Mouse (Mus musculus): ENCODE results near the gene Apba3. TPM values are rescaled to one million over a fixed set of nuclear protein-coding genes. Genes with fewer than 3 reads are reported as not detected.

The Apba3 gene
- polyA plus RNA-seq, 1 experiment from 2014 or later: 36.4 TPM

DNA sequence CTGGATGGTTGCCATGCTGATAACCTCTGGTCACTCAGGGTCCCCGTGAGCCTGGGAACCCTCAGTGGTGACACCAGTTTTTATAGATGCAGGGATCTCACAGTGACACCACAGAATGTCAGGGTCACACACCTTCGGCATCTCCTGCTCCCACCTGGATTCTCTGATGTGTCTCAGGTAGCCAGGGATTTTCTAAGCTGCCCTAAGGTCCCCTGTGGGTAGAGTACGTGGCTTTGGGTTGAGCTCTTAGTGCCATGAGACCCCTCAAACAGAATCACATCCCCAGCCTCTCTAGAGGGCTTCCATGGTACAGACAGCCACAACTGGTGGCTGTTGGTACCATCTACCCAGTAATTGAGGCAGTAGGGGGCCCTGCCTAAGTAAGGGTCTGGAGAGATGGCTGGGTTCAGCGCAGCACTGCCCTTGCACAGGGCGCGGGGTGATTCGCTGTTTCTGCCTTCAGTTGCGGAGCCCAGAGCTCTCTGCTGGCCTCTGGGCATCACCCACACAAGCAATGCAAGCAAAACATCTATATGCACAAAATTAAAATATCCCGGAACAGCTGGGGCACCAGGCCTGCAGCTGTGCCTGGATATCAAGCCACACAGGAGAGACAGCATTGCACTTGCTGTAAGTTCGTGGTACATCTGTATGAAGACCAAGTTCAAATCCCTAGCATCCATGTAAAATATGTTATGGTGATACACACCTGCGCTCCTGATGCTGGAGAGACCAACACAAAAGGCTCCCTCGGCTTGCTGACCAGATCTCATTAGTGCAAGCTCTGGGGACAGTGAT, 30.1 kb upstream of the Apba3 start:
- Histone ChIP-seq H3K4me1 (peaks cover 24% of the 10 kb centered on the region), H3K36me3 (replicated peaks) (no peaks in the 10 kb centered on the region), H3K9me3 (no peaks in the 10 kb centered on the region), H3K4me3 (no peak overlapping the region), H3K9ac (no peak overlapping the region), H3K27me3 (replicated peaks) (peaks cover 26% of the 10 kb centered on the region), H3K27ac (no peak overlapping the region), H3K4me2 (no peak overlapping the region)
- 79% methylated on average over 12 of the region's 12 CpGs for WGBS
- no peak for ATAC-seq (replicated peaks)

DNA sequence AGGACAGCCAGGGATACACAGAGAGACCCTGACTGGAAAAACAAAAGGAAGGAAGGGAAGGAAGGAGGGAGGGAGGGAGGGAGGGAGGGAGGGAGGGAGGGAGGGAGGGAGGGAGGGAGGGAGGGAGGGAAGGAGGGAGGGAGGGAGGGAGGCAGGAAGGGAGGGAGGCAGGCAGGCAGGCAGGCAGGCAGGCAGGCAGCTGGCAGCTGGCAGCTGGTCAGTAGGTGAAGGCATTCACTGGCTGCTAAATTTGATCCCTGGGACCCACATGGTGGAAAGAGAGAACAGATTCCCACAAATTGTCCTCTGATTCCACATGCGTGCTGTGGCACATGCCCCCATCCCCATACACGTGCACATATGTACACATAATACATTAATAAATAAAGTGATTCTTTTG, 28.1 kb upstream of the Apba3 start:
- Histone ChIP-seq H3K27me3 (replicated peaks) (peaks cover 26% of the 10 kb centered on the region), H3K4me1 (peaks cover 7% of the 10 kb centered on the region), H3K4me2 (no peak overlapping the region), H3K27ac (no peak overlapping the region), H3K9me3 (no peaks in the 10 kb centered on the region), H3K36me3 (replicated peaks) (no peaks in the 10 kb centered on the region), H3K9ac (no peak overlapping the region), H3K4me3 (no peak overlapping the region)
- WGBS: 78% methylated on average over 2 of the region's 2 CpGs
- ATAC-seq (replicated peaks): no peak

DNA sequence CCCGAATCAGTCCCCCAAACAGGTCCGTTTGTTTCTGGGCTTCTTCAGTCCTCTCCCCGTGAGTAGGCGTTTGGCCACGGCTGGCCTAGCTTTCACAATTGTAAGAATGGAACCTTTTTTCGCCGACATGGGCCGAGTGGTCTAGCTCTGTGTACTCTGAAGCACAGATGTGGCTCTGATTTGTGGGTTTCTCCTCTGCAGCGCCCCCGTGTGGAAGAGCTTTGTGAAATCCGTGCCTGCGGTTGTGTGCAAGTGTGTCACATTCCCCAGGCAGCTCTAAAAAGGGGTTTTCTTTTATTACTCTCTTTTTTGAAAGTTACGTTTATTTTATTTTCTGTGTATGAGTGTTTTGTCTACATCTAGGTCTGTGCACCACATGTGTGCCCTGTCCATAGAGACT, 25.9 kb upstream of the Apba3 start:
- no peak overlapping the region for H3K9ac ChIP-seq
- no peaks in the 10 kb centered on the region for H3K36me3 ChIP-seq (replicated peaks)
- H3K27me3 ChIP-seq (replicated peaks): peaks cover 26% of the 10 kb centered on the region
- no peak overlapping the region for H3K4me2 ChIP-seq
- H3K4me1 ChIP-seq: 0 out of 2 replicates have a peak, but pooled peaks cover 3% of the 10 kb centered on the region
- no peak overlapping the region for H3K27ac ChIP-seq
- ATAC-seq (replicated peaks): no peak
- WGBS: 19% methylated on average over 13 of the region's 13 CpGs
- no peaks in the 10 kb centered on the region for H3K9me3 ChIP-seq
- no peak overlapping the region for H3K4me3 ChIP-seq

DNA sequence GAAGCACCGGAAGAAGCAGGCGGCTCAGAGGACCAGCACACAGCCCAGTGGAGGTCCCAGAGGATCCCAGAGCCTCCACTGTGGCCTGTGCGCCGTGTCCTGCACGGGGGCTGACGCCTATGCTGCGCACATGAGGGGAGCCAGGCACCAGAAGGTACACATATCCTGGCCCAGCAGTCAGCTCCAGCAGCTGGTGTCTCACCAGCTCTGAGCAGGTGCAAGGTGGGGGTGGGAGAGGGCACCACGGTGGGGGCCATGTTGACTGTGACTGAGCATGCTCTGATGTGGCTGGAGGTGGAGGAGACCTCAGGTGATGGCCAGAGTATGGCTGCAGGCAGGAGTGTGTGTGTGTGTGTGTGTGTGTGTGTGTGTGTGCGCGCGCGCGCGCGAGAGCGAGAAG, 24.7 kb upstream of the Apba3 start:
- no peak overlapping the region for H3K27ac ChIP-seq
- H3K36me3 ChIP-seq (replicated peaks): no peaks in the 10 kb centered on the region
- ATAC-seq (replicated peaks): no peak
- no peaks in the 10 kb centered on the region for H3K9me3 ChIP-seq
- WGBS: 91% methylated on average over 16 of the region's 16 CpGs
- 0 out of 2 replicates have a peak, but pooled peaks cover 3% of the 10 kb centered on the region for H3K4me1 ChIP-seq
- H3K4me3 ChIP-seq: no peak overlapping the region
- no peak overlapping the region for H3K9ac ChIP-seq
- no peak overlapping the region for H3K4me2 ChIP-seq
- peaks cover 26% of the 10 kb centered on the region for H3K27me3 ChIP-seq (replicated peaks)

DNA sequence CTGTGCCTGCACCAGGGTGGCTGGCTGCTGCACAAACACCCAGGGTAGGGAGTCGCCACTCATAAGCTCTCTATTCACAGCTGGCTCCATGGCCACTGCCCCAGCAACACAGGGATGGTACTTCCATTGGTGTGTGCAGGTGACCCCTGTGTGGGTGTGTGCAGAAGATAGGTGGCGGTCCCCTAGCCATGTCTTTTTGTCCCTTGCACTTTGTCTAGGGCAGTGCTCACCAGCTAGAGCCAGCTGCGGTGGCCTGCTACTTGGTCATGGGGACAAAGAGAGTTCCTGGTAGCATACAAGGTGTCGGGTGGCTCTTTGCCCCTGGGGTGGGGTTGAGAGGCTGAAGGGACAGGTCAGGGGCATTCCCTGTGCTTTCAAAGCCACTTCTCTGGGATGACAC, 22.6 kb upstream of the Apba3 start:
- Histone ChIP-seq H3K9ac (no peak overlapping the region), H3K4me3 (no peak overlapping the region), H3K27ac (no peak overlapping the region), H3K36me3 (replicated peaks) (no peaks in the 10 kb centered on the region), H3K27me3 (replicated peaks) (peaks cover 19% of the 10 kb centered on the region), H3K4me2 (no peak overlapping the region), H3K9me3 (no peaks in the 10 kb centered on the region), H3K4me1 (0 out of 2 replicates have a peak, but pooled peaks cover 3% of the 10 kb centered on the region)
- WGBS: 80% methylated on average over 4 of the region's 4 CpGs
- no peak for ATAC-seq (replicated peaks)

DNA sequence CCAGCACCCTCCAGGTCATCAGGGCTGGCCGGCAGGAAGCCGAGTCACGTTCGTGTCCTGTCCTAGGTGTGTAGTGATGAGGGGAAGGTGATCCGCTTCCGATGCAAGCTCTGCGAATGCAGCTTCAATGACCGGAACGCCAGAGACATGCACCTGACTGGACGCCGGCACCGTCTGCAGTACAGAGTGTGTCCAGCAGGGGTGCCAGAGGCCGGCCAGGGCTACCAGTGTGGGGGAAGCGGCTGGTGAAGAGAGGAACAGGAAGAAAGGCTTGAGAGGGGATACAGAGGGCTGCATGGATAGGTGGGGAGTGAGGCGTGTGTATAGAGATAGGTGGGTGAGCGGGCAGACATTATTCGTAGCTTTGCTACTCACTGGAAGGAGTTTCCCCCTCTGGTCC, 22.2 kb upstream of the Apba3 start:
- Histone ChIP-seq H3K4me1 (0 out of 2 replicates have a peak, but pooled peaks cover 3% of the 10 kb centered on the region), H3K27ac (no peak overlapping the region), H3K9ac (no peak overlapping the region), H3K4me2 (no peak overlapping the region), H3K9me3 (no peaks in the 10 kb centered on the region), H3K36me3 (replicated peaks) (no peaks in the 10 kb centered on the region), H3K27me3 (replicated peaks) (peaks cover 14% of the 10 kb centered on the region), H3K4me3 (no peak overlapping the region)
- WGBS: 9% methylated on average over 17 of the region's 17 CpGs
- ATAC-seq (replicated peaks): peak; percentile 57

DNA sequence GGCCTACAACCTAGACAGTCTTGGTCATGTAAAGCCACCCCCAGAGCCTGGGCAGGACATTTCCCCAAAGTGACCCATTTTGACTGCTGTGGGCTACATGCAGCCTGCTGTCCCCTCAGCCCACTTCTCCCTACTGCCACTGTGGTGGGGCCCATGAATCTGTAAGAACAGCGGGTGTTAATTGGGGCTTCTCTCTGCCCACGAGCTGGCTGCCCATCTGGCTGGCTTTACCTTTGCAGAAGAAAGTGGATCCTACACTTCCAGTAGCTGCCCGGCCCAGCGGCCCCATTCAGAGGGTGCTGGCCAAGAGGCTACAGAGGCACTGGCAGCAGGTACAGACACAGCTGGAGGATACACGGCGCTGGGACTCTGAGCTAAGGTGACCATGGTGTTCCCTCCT, 21.6 kb upstream of the Apba3 start:
- peaks cover 8% of the 10 kb centered on the region; the same call in 1 of the 2 replicates for H3K27me3 ChIP-seq (replicated peaks)
- H3K36me3 ChIP-seq (replicated peaks): no peaks in the 10 kb centered on the region
- no peak overlapping the region for H3K4me2 ChIP-seq
- H3K4me3 ChIP-seq: no peak overlapping the region
- ATAC-seq (replicated peaks): no peak
- no peaks in the 10 kb centered on the region for H3K4me1 ChIP-seq
- whole genome bisulfite sequencing: 94% methylated on average over 6 of the region's 6 CpGs
- no peak overlapping the region for H3K27ac ChIP-seq
- H3K9me3 ChIP-seq: no peaks in the 10 kb centered on the region
- H3K9ac ChIP-seq: no peak overlapping the region

DNA sequence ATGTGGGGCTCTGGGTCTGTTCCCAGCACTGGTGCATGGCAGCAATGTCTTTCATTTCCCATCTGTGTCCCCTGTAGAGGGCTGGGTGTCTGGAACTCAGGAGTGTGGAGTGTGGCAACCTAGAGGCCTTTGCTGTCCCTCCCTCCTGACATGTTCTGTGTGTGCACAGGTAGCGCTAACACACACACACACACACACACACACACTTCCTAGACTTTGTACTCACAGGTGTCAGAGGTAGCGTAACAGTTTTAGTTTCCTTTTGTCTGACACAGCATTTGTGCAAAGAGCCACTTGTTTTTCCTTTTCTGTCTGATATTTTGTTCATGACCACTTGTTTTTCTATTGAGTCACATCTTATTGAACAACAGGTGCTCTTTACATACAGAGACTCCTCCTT, 19.0 kb upstream of the Apba3 start:
- Histone ChIP-seq H3K27ac (no peak overlapping the region), H3K27me3 (replicated peaks) (peaks cover 16% of the 10 kb centered on the region), H3K4me2 (no peak overlapping the region), H3K9me3 (no peaks in the 10 kb centered on the region), H3K4me1 (peaks cover 10% of the 10 kb centered on the region), H3K4me3 (no peak overlapping the region), H3K36me3 (replicated peaks) (no peaks in the 10 kb centered on the region), H3K9ac (no peak overlapping the region)
- ATAC-seq (replicated peaks): no peak
- whole genome bisulfite sequencing: 100% methylated on average over 2 of the region's 2 CpGs

DNA sequence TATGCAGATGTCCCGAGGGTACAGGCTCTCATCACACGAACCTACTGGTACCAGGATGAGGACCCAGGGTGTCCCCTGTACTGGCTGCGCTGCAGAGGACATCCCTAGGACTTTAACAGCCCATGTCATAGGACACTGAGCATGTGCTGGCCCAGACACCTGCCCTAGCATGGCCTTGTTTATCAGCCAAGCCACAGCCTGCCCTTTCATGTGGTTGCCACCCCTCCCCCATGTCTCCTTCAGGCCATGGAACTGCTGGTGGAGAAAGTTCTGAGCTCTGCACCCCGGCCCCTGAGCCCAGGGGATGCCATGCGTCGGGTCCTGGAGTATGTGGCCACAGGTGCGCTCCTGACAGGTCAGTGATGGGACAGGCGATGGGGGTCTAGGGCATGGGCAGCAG, 17.3 kb upstream of the Apba3 start:
- no peak overlapping the region for H3K4me2 ChIP-seq
- H3K4me1 ChIP-seq: peaks cover 18% of the 10 kb centered on the region
- no peaks in the 10 kb centered on the region for H3K36me3 ChIP-seq (replicated peaks)
- no peak for ATAC-seq (replicated peaks)
- peaks cover 21% of the 10 kb centered on the region for H3K27me3 ChIP-seq (replicated peaks)
- no peaks in the 10 kb centered on the region for H3K9me3 ChIP-seq
- 84% methylated on average over 8 of the region's 8 CpGs for WGBS
- no peak overlapping the region for H3K4me3 ChIP-seq
- H3K27ac ChIP-seq: no peak overlapping the region
- H3K9ac ChIP-seq: no peak overlapping the region

DNA sequence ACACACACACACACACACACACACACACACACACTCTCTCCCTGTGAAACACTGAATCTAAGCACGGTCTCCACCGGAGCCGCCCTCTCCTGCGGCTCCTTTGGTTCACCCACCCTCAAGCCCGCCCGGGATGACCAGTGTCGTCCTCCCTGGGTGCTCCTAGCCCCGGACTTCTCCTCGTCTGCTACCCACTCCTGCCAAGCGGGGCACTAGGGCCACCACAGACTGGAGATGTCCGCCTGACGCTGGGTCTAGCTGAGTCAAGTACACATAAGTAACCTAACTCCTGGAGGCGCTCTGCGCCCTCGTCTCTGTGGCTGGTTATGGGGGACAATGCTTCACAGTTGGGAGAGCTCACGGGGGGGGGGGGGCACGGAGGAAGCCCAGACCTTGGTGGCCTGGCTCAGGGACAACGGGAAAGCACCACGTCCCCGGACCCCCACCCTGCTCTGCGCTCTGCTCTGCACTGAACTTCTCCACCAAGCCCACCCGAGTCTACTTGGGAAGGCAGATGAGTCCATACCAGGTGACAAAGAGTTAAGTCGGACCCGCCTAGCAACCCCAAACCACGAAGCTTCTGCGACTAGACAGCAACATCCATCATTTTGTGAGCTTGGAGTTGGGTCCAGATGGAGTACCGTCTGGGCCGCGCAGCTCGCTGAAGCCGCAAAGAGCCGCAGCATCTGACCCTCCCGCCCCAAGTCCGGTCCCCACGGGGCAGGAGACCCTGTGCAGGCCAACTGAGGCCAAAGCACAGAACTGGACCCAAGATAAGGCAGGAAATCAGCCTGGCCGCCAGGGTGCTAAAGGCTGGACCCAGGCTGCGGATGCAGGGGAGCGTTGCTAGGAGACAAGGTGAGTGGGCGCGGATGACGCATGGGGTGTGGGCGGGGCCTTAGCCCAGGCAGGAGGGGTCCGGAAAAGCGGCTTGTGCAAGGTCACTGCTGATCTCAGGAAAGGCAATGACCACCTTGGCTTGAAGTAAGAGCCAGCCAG, 14.0 kb upstream of the Apba3 start, which contains the start of gene Matk:
Gene Matk, plus strand, starts transcription at position 512 of the 996 bp plus-strand sequence.
- Histone ChIP-seq H3K4me2 (peak within 1 kb of the TSS; percentile 66), H3K9me3 (no peaks in the 10 kb centered on the region), H3K27ac (peak within 1 kb of the TSS; percentile 67), H3K4me3 (peak within 1 kb of the TSS; percentile 38), H3K4me1 (peaks cover 26% of the 10 kb centered on the region), H3K9ac (peak within 1 kb of the TSS; percentile 44), H3K27me3 (replicated peaks) (peaks cover 34% of the 10 kb centered on the region), H3K36me3 (replicated peaks) (no peaks in the 10 kb centered on the region)
- peak; percentile 86 for ATAC-seq (replicated peaks)
- 8% methylated on average over 44 of the region's 44 CpGs for WGBS

DNA sequence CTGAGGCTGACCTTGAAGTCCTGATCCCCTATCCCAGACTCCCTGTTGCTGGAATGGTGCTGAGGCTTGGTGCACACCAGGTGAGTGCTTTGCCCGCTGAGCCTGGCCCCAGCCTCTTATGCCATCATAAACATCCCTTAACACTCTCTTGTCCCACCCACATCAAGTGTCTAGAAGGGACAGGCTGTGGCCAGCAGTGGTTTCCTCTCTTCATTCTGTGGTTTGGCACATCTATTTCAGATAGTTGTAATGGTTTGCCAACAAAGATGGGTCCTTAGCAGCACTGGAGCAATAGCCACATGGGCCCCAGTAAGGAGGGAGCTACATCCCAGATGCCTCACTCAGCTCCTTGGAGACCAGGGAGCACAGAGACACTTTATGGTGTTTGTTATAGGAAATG, 11.9 kb upstream of the Apba3 start:
- Histone ChIP-seq H3K4me1 (peaks cover 40% of the 10 kb centered on the region), H3K4me2 (no peak overlapping the region), H3K36me3 (replicated peaks) (no peaks in the 10 kb centered on the region), H3K9ac (no peak overlapping the region), H3K27ac (no peak overlapping the region), H3K9me3 (no peaks in the 10 kb centered on the region), H3K27me3 (replicated peaks) (peaks cover 52% of the 10 kb centered on the region), H3K4me3 (no peak overlapping the region)
- no peak for ATAC-seq (replicated peaks)
- WGBS: 68% methylated on average over 1 of the region's 1 CpGs

Measured in midbrain, embryonic 15.5 days (tissue).